Mouse (Mus musculus) limb, embryonic 12.5 days (tissue): ENCODE measurements around the gene Abhd16a. TPM values are rescaled to one million over a fixed set of nuclear protein-coding genes. Genes with fewer than 3 reads are reported as not detected.

Experiments
- ATAC-seq: fragments of 200-750 bp; cut with Nextera tagmentation; 2 replicates; pipeline ENCODE4 v1.8.0; 2017; ENCODE audit warnings: low read depth, moderate TSS enrichment; ENCODE audit not compliant: insufficient number of reproducible peaks, insufficient read depth, low FRiP score, low TSS enrichment
- H3K27ac ChIP-seq: fragments of 300-500 bp; sonication (generic); 2 replicates; pipeline ENCODE4 v1.5.1; 2016; ENCODE audit warnings: mild to moderate bottlenecking, moderate library complexity
- H3K27me3 ChIP-seq: fragments of 300-500 bp; sonication (generic); 2 replicates; pipeline ENCODE4 v1.6.1; 2016; ENCODE audit warnings: mild to moderate bottlenecking, moderate library complexity
- H3K36me3 ChIP-seq: fragments of 300-500 bp; sonication (generic); 2 replicates; pipeline ENCODE4 v1.6.1; 2016; ENCODE audit warnings: mild to moderate bottlenecking, moderate library complexity
- H3K4me1 ChIP-seq: fragments of 300-500 bp; sonication (generic); replicated peaks from 2 replicates; pipeline ENCODE4 v1.6.1; 2016
- H3K4me2 ChIP-seq: fragments of 300-500 bp; sonication (generic); 2 replicates; pipeline ENCODE4 v1.6.1; 2016; ENCODE audit warnings: mild to moderate bottlenecking, moderate library complexity
- H3K4me3 ChIP-seq: fragments of 300-500 bp; sonication (generic); replicated peaks from 2 replicates; pipeline ENCODE4 v1.5.1; 2016; ENCODE audit warnings: mild to moderate bottlenecking
- H3K9ac ChIP-seq: fragments of 300-500 bp; sonication (generic); replicated peaks from 2 replicates; pipeline ENCODE4 v1.6.1; 2016; ENCODE audit warnings: mild to moderate bottlenecking, moderate library complexity
- H3K9me3 ChIP-seq: fragments of 300-500 bp; sonication (generic); 2 replicates; pipeline ENCODE4 v1.6.1; 2016; ENCODE audit warnings: mild to moderate bottlenecking, moderate library complexity
- WGBS: fragments of 180-500 bp; shearing (Covaris S2); methylation state at CpG from one replicate; pipeline ENCODE4 v1.1.7; 2016; 5-methylcytosine and 5-hydroxymethylcytosine counted together
- polyA plus RNA-seq: library from polyadenylated mRNA; unstranded; fragments of >200 nt; fragmentation: Nextera tagmentation; extraction: Ambion mirVana; gene quantifications from 2 replicates; pipeline ENCODE4 v1.2.1, GENCODE M21; 2016

Gene Abhd16a
- polyA plus RNA-seq, 1 experiment from 2014 or later: 74.5 TPM

- H3K36me3 ChIP-seq: peaks cover 68% of the 10 kb centered on the region
- 86% methylated on average over 14 of the region's 14 CpGs for WGBS
- ATAC-seq: no peak
Observed at GRCm38 (mm10) chr17:35092403-35093198, 3.5 kb downstream of the Abhd16a start.

GRCm38 (mm10) chr17:35094475-35095365 lies 5.7 kb downstream of the Abhd16a start:
- H3K36me3 ChIP-seq: peaks cover 89% of the 10 kb centered on the region
- WGBS: 92% methylated on average over 15 of the region's 15 CpGs
- no peak overlapping the region for H3K9ac ChIP-seq
- peaks cover 12% of the 10 kb centered on the region for H3K4me1 ChIP-seq
- H3K4me3 ChIP-seq: no peak overlapping the region
- H3K27ac ChIP-seq: no peak overlapping the region
- no peaks in the 10 kb centered on the region for H3K9me3 ChIP-seq
- H3K4me2 ChIP-seq: no peak overlapping the region
- H3K27me3 ChIP-seq: no peaks in the 10 kb centered on the region
- ATAC-seq: no peak

More at GRCm38 (mm10) chr17:35092403-35093198, 3.5 kb downstream of the Abhd16a start:
- Histone ChIP-seq H3K4me1 (peaks cover 12% of the 10 kb centered on the region), H3K9me3 (no peaks in the 10 kb centered on the region), H3K27ac (no peak overlapping the region), H3K4me2 (no peak overlapping the region), H3K4me3 (no peak overlapping the region), H3K27me3 (no peaks in the 10 kb centered on the region), H3K9ac (no peak overlapping the region)

- H3K9me3 ChIP-seq: no peaks in the 10 kb centered on the region
- WGBS: 86% methylated on average over 12 of the region's 12 CpGs
- H3K27me3 ChIP-seq: no peaks in the 10 kb centered on the region
- no peak for ATAC-seq
- no peak overlapping the region for H3K4me2 ChIP-seq
- H3K27ac ChIP-seq: no peak overlapping the region
- no peak overlapping the region for H3K4me3 ChIP-seq
- H3K9ac ChIP-seq: no peak overlapping the region
- peaks cover 98% of the 10 kb centered on the region for H3K36me3 ChIP-seq
- H3K4me1 ChIP-seq: no peaks in the 10 kb centered on the region
Observed at GRCm38 (mm10) chr17:35096597-35096996, 7.5 kb downstream of the Abhd16a start.

GRCm38 (mm10) chr17:35097164-35097655 lies 8.1 kb downstream of the Abhd16a start:
- H3K4me3 ChIP-seq: no peak overlapping the region
- peaks cover 98% of the 10 kb centered on the region for H3K36me3 ChIP-seq
- ATAC-seq: no peak
- no peaks in the 10 kb centered on the region for H3K27me3 ChIP-seq
- H3K4me1 ChIP-seq: no peaks in the 10 kb centered on the region
- WGBS: 88% methylated on average over 12 of the region's 12 CpGs
- no peak overlapping the region for H3K9ac ChIP-seq
- H3K27ac ChIP-seq: no peak overlapping the region
- no peaks in the 10 kb centered on the region for H3K9me3 ChIP-seq
- no peak overlapping the region for H3K4me2 ChIP-seq

- 74% methylated on average over 10 of the region's 10 CpGs for WGBS
- Histone ChIP-seq H3K9me3 (no peaks in the 10 kb centered on the region), H3K27me3 (no peaks in the 10 kb centered on the region), H3K4me2 (no peak overlapping the region), H3K36me3 (peaks cover 89% of the 10 kb centered on the region), H3K27ac (no peak overlapping the region), H3K4me1 (no peaks in the 10 kb centered on the region), H3K4me3 (no peak overlapping the region), H3K9ac (no peak overlapping the region)
- ATAC-seq: no peak
Observed at GRCm38 (mm10) chr17:35100196-35100765, 11.2 kb downstream of the Abhd16a start.

GRCm38 (mm10) chr17:35101161-35101560 lies 12.1 kb downstream of the Abhd16a start:
- ATAC-seq: no peak
- no peaks in the 10 kb centered on the region for H3K9me3 ChIP-seq
- H3K4me3 ChIP-seq: no peak overlapping the region
- no peak overlapping the region for H3K9ac ChIP-seq
- H3K4me2 ChIP-seq: no peak overlapping the region
- H3K4me1 ChIP-seq: peaks cover 5% of the 10 kb centered on the region; the same call in 1 of the 2 replicates
- H3K27ac ChIP-seq: no peak overlapping the region
- 86% methylated on average over 11 of the region's 11 CpGs for WGBS
- peaks cover 81% of the 10 kb centered on the region for H3K36me3 ChIP-seq
- no peaks in the 10 kb centered on the region for H3K27me3 ChIP-seq

GRCm38 (mm10) chr17:35102299-35102698 lies 13.2 kb downstream of the Abhd16a start:
- WGBS: 62% methylated on average over 8 of the region's 8 CpGs
- no peak overlapping the region for H3K27ac ChIP-seq
- no peaks in the 10 kb centered on the region for H3K9me3 ChIP-seq
- peaks cover 6% of the 10 kb centered on the region; the same call in 1 of the 2 replicates for H3K4me1 ChIP-seq
- no peak overlapping the region for H3K4me3 ChIP-seq
- peaks cover 70% of the 10 kb centered on the region for H3K36me3 ChIP-seq
- no peak overlapping the region; the same call in 1 of the 2 replicates for H3K4me2 ChIP-seq
- ATAC-seq: 0 out of 2 replicates have a peak, but pooled peaks have one; percentile 20
- H3K27me3 ChIP-seq: no peaks in the 10 kb centered on the region
- H3K9ac ChIP-seq: 0 out of 2 replicates have a peak overlapping the region, but pooled peaks have one; percentile 9

- Histone ChIP-seq H3K36me3 (peaks cover 60% of the 10 kb centered on the region), H3K9me3 (no peaks in the 10 kb centered on the region), H3K9ac (no peak overlapping the region), H3K4me3 (no peak overlapping the region), H3K4me2 (no peak overlapping the region), H3K27ac (no peak overlapping the region), H3K4me1 (peaks cover 6% of the 10 kb centered on the region; the same call in 1 of the 2 replicates), H3K27me3 (no peaks in the 10 kb centered on the region)
- ATAC-seq: no peak
- 71% methylated on average over 6 of the region's 6 CpGs for WGBS
Observed at GRCm38 (mm10) chr17:35103221-35103690, 14.2 kb downstream of the Abhd16a start.

- H3K4me2 ChIP-seq: no peak overlapping the region
- peaks cover 52% of the 10 kb centered on the region for H3K36me3 ChIP-seq
- no peak overlapping the region for H3K9ac ChIP-seq
- H3K4me1 ChIP-seq: peaks cover 6% of the 10 kb centered on the region; the same call in 1 of the 2 replicates
- 85% methylated on average over 7 of the region's 7 CpGs for WGBS
- H3K4me3 ChIP-seq: no peak overlapping the region
- H3K27me3 ChIP-seq: no peaks in the 10 kb centered on the region
- no peak overlapping the region for H3K27ac ChIP-seq
- no peaks in the 10 kb centered on the region for H3K9me3 ChIP-seq
- ATAC-seq: no peak
Observed at GRCm38 (mm10) chr17:35104079-35104478, 15.0 kb downstream of the Abhd16a start.

GRCm38 (mm10) chr17:35104754-35105153 lies 15.7 kb downstream of the Abhd16a start:
- Histone ChIP-seq H3K9me3 (no peaks in the 10 kb centered on the region), H3K9ac (no peak overlapping the region), H3K4me1 (peaks cover 6% of the 10 kb centered on the region; the same call in 1 of the 2 replicates), H3K4me3 (no peak overlapping the region), H3K27ac (no peak overlapping the region), H3K27me3 (no peaks in the 10 kb centered on the region), H3K4me2 (no peak overlapping the region), H3K36me3 (peaks cover 45% of the 10 kb centered on the region)
- 83% methylated on average over 6 of the region's 6 CpGs for WGBS
- ATAC-seq: no peak
